In genomic region chr5:121009406-121009805, GRCm38 (mm10) we compare ENCODE assay signal across 9 mouse cellular contexts. TPM values are rescaled to one million over a fixed set of nuclear protein-coding genes. Genes with fewer than 3 reads are reported as not detected.
A peak's percentile ranks its signal among the peaks of the same experiment; 100 is the strongest.
DNase-seq lines count a peak whose midpoint lies in the region; ATAC-seq lines count a peak whose summit lies in the region.
"Had no signal": no experiment of that assay in that cellular context is flagged by ENCODE, and none has a peak within 500 bp of the region (broad histone marks: within the 10 kb centered on the region; RNA-seq: fewer than 3 reads in every experiment).

No protein-coding gene starts in this region.

- H3K27me3 ChIP-seq in embryonic facial prominence, embryonic 10.5 days (replicated peaks; ENCODE audit: low read depth, poor library complexity, severe bottlenecking): peaks cover 28% of the 10 kb centered on the region
- no peaks in the 10 kb centered on the region for H3K27me3 ChIP-seq in midbrain, embryonic 14.5 days (ENCODE audit: control insufficient read depth, insufficient read depth, low read length)

- H3K27ac ChIP-seq in embryonic facial prominence, embryonic 10.5 days (replicated peaks): no peak overlapping the region
- peak overlapping the region; percentile 49; the same call in 1 of the 2 replicates for H3K27ac ChIP-seq in midbrain, embryonic 14.5 days (replicated peaks; ENCODE audit: low read depth, low read length)
- H3K27ac ChIP-seq: limb, embryonic 15.5 days had no signal

- H3K4me2 ChIP-seq in midbrain, embryonic 14.5 days (ENCODE audit: low read length): peak overlapping the region; percentile 65
- H3K4me2 ChIP-seq: limb, embryonic 15.5 days had no signal

- peak; percentile 63 for DNase-seq in gastrocnemius, postnatal 10 days
- no peak for DNase-seq in gastrocnemius, postnatal 25 days
- peak; percentile 80 for DNase-seq in adrenal gland, postnatal 10 days
- peak; percentile 87 for DNase-seq in embryonic facial prominence, embryonic 10.5 days (ENCODE audit: low spot score)
- DNase-seq in left cerebral cortex, postnatal 14 days (ENCODE audit: low spot score in 2 of 2): peak; percentile 61 to 68
- DNase-seq in midbrain, embryonic 14.5 days: peak; percentile 80
- DNase-seq in spleen, postnatal 4 days (ENCODE audit: low spot score in 2 of 2): peak; percentile 41 to 76

- ATAC-seq in hematopoietic stem cell, adult 5-6 weeks (replicated peaks in 1 of 2; ENCODE audit: insufficient read depth in 1 of 2, low FRiP score in 2 of 2, low TSS enrichment in 1 of 2, low read depth in 1 of 2, poor library complexity in 2 of 2, severe bottlenecking in 2 of 2): peak; percentile 75 to 86
- ATAC-seq in midbrain, embryonic 14.5 days (ENCODE audit: low FRiP score, low TSS enrichment): no peak

- no peaks in the 10 kb centered on the region for H3K9me3 ChIP-seq in embryonic facial prominence, embryonic 10.5 days
- H3K9me3 ChIP-seq in midbrain, embryonic 14.5 days (ENCODE audit: control insufficient read depth, low read length): no peaks in the 10 kb centered on the region
- H3K9me3 ChIP-seq: limb, embryonic 15.5 days had no signal

- intact Hi-C loops in left cerebral cortex, postnatal 14 days (cut with DNase I): loop anchor here (5.0 kb wide), 1 partner anchor 108 kb away; no protein-coding TSS in a partner anchor

- peaks cover 9% of the 10 kb centered on the region; the same call in 1 of the 2 replicates for H3K4me1 ChIP-seq in embryonic facial prominence, embryonic 10.5 days
- peaks cover 18% of the 10 kb centered on the region for H3K4me1 ChIP-seq in midbrain, embryonic 14.5 days (ENCODE audit: control insufficient read depth, insufficient read depth, low read length)

- peak overlapping the region; percentile 37 for H3K4me3 ChIP-seq in embryonic facial prominence, embryonic 10.5 days
- peak overlapping the region; percentile 34 for H3K4me3 ChIP-seq in midbrain, embryonic 14.5 days (replicated peaks; ENCODE audit: low read depth, low read length)
- H3K4me3 ChIP-seq: limb, embryonic 15.5 days had no signal

- WGBS in embryonic facial prominence, embryonic 10.5 days: under 1% methylated on average over 19 of the region's 19 CpGs
- under 1% methylated on average over 19 of the region's 19 CpGs for WGBS in midbrain, embryonic 14.5 days

- H3K9ac ChIP-seq in midbrain, embryonic 14.5 days (replicated peaks; ENCODE audit: low read length): peak overlapping the region; percentile 45
- H3K9ac ChIP-seq: limb, embryonic 15.5 days had no signal

- no peaks in the 10 kb centered on the region for H3K36me3 ChIP-seq in embryonic facial prominence, embryonic 10.5 days (replicated peaks)
- H3K36me3 ChIP-seq in midbrain, embryonic 14.5 days (ENCODE audit: control insufficient read depth, insufficient read depth, low read length): no peaks in the 10 kb centered on the region
- H3K36me3 ChIP-seq: limb, embryonic 15.5 days had no signal

RNA-seq across cellular contexts. Expression of gene Rph3a, which starts 0.5 kb away (rescaled TPM):
- total RNA-seq in gastrocnemius, postnatal 10 days (2021): under 1 TPM; 0.35 to 0.47 TPM
- total RNA-seq in gastrocnemius, postnatal 25 days (2021): under 1 TPM in 1 of 2 experiments, not detected in 1; 0.11 TPM
- 1 to 10 TPM; 1.7 to 3.4 TPM for total RNA-seq in adrenal gland, postnatal 10 days (2021)
- polyA plus RNA-seq in embryonic facial prominence, embryonic 10.5 days (2016; fragmentation: Nextera tagmentation; extraction: Ambion mirVana): 0.14 and 0.20 TPM in 2 replicates
- not detected in 2 replicates for total RNA-seq in hematopoietic stem cell, adult 5-6 weeks (2017)
- total RNA-seq in left cerebral cortex, postnatal 14 days (2021): 100 to 1,000 TPM; 252 to 253 TPM
- 15.6 and 15.8 TPM in 2 replicates for polyA plus RNA-seq in midbrain, embryonic 14.5 days (2014; fragmentation: Nextera tagmentation; extraction: Ambion mirVana)

Comparison
In these comparisons a context has a peak if more than half of its experiments do, and no peak if none do; other contexts are left out.
1. RNA of gene Rph3a, which starts 0.5 kb away (total RNA-seq): 252 to 253 TPM in left cerebral cortex, postnatal 14 days; 1.7 to 3.4 TPM in adrenal gland, postnatal 10 days, 0.35 to 0.47 TPM in gastrocnemius, postnatal 10 days, 0.11 TPM in gastrocnemius, postnatal 25 days and not detected in hematopoietic stem cell, adult 5-6 weeks; every median in the first group is over 10 times any median in the second.